Mouse (Mus musculus) olfactory bulb, adult 2 months (tissue): ENCODE measurements around the gene Mgea5.

Source experiments
- CTCF ChIP-seq: fragments of 200-500 bp; IDR thresholded peaks from 2 replicates; pipeline ENCODE4 v1.5.1; 2012; ENCODE audit warnings: low read depth, mild to moderate bottlenecking, low read length, moderate library complexity; ENCODE audit not compliant: insufficient read depth
- POLR2A ChIP-seq: fragments of 200-500 bp; IDR thresholded peaks from 2 replicates; pipeline ENCODE4 v1.6.1; 2012; ENCODE audit warnings: mild to moderate bottlenecking, low read depth, low read length, moderate library complexity; ENCODE audit not compliant: insufficient read depth

- TF ChIP-seq CTCF (no peak), POLR2A (no peak)
Measured at GRCm38 (mm10) chr19:45736855-45737207, 46.8 kb downstream of the Mgea5 start.
